Mouse (Mus musculus) forebrain, postnatal 0 days (tissue): ENCODE measurements at regions not wholly inside any gene's neighbourhood (a gene's known extent, or its start where the extent isn't known, plus 50 kb on each side); places are given as distances from the start of the nearest gene placed in this dataset.

Source experiments
- ATAC-seq: fragments of 200-750 bp; cut with Nextera tagmentation; 2 replicates; pipeline ENCODE4 v1.8.0; 2017; ENCODE audit warnings: mild to moderate bottlenecking, moderate library complexity
- DNase-seq: peaks from one replicate; pipeline ENCODE4 v3.0.0-alpha.2; 2015
- H3K27ac ChIP-seq: fragments of 300-500 bp; sonication (generic); 2 replicates; pipeline ENCODE4 v1.5.1; 2014; ENCODE audit warnings: low read depth, mild to moderate bottlenecking, antibody characterized with exemption, low read length, moderate library complexity, mixed read lengths
- H3K27me3 ChIP-seq: fragments of 300-500 bp; sonication (generic); 2 replicates; pipeline ENCODE4 v1.6.1; 2014; ENCODE audit warnings: mild to moderate bottlenecking, low read length, mixed read lengths; ENCODE audit not compliant: insufficient read depth
- H3K36me3 ChIP-seq: fragments of 300-500 bp; sonication (generic); 2 replicates; pipeline ENCODE4 v1.6.1; 2014; ENCODE audit warnings: mild to moderate bottlenecking, moderate library complexity; ENCODE audit not compliant: insufficient read depth
- H3K4me1 ChIP-seq: fragments of 300-500 bp; sonication (generic); 2 replicates; pipeline ENCODE4 v1.6.1; 2014; ENCODE audit warnings: antibody characterized with exemption; ENCODE audit not compliant: insufficient read depth
- H3K4me2 ChIP-seq: fragments of 300-500 bp; sonication (generic); 2 replicates; pipeline ENCODE4 v1.6.1; 2014; ENCODE audit warnings: low read depth, mild to moderate bottlenecking, moderate library complexity
- H3K4me3 ChIP-seq: fragments of 300-500 bp; sonication (generic); 2 replicates; pipeline ENCODE4 v1.5.1; 2014; ENCODE audit warnings: low read depth, low read length, mixed read lengths
- H3K9ac ChIP-seq: fragments of 300-500 bp; sonication (generic); 2 replicates; pipeline ENCODE4 v1.6.1; 2014; ENCODE audit warnings: mild to moderate bottlenecking
- H3K9me3 ChIP-seq: fragments of 300-500 bp; sonication (generic); 2 replicates; pipeline ENCODE4 v1.6.1; 2016; ENCODE audit warnings: low read length
- CTCF ChIP-seq: sonication (generic); IDR thresholded peaks from 2 replicates; pipeline ENCODE4 v1.5.1; 2016; ENCODE audit warnings: antibody characterized with exemption, control low read depth, low read depth
- WGBS: fragments of 180-500 bp; shearing (Covaris S2); extraction: QIAGEN DNeasy Blood & Tissue Kit; methylation state at CpG from one replicate; pipeline ENCODE4 v1.1.7; 2014; 5-methylcytosine and 5-hydroxymethylcytosine counted together

GRCm38 (mm10) chr5:111640976-111641375 lies 92.7 kb upstream of the Gm26897 start:
- no peak overlapping the region for H3K9ac ChIP-seq

GRCm38 (mm10) chr5:111641685-111642084 lies 92.0 kb upstream of the Gm26897 start:
- ATAC-seq = no peak
- Histone ChIP-seq H3K9ac (no peak overlapping the region), H3K27ac (no peak overlapping the region), H3K4me3 (no peak overlapping the region), H3K4me2 (no peak overlapping the region), H3K27me3 (no peaks in the 10 kb centered on the region), H3K9me3 (no peaks in the 10 kb centered on the region), H3K4me1 (peaks cover 6% of the 10 kb centered on the region; the same call in 1 of the 2 replicates), H3K36me3 (no peaks in the 10 kb centered on the region)
- TF ChIP-seq CTCF = peak; percentile 20; the same call in 1 of the 2 replicates
- no peak for DNase-seq
- WGBS = 83% methylated on average over 4 of the region's 4 CpGs

More at GRCm38 (mm10) chr5:111640976-111641375, 92.7 kb upstream of the Gm26897 start:
- Histone ChIP-seq H3K4me3 (no peak overlapping the region), H3K9me3 (no peaks in the 10 kb centered on the region), H3K27ac (no peak overlapping the region), H3K4me2 (no peak overlapping the region), H3K27me3 (no peaks in the 10 kb centered on the region), H3K36me3 (no peaks in the 10 kb centered on the region), H3K4me1 (peaks cover 7% of the 10 kb centered on the region; the same call in 1 of the 2 replicates)
- DNase-seq = no peak
- no peak for ATAC-seq
- whole genome bisulfite sequencing = 54% methylated on average over 7 of the region's 7 CpGs
- no peak for TF ChIP-seq CTCF

- Histone ChIP-seq H3K4me2 (no peak overlapping the region), H3K4me3 (no peak overlapping the region), H3K9me3 (no peaks in the 10 kb centered on the region), H3K27ac (no peak overlapping the region), H3K27me3 (no peaks in the 10 kb centered on the region), H3K4me1 (peaks cover 12% of the 10 kb centered on the region), H3K36me3 (no peaks in the 10 kb centered on the region), H3K9ac (no peak overlapping the region)
- no peak for TF ChIP-seq CTCF
- WGBS = 94% methylated on average over 2 of the region's 2 CpGs
- DNase-seq (no peak), ATAC-seq (no peak; the same call in 1 of the 2 replicates)
Observed at GRCm38 (mm10) chr5:111644142-111644541, 89.6 kb upstream of the Gm26897 start.

- ATAC-seq = no peak
- Histone ChIP-seq H3K36me3 (no peaks in the 10 kb centered on the region), H3K27ac (no peak overlapping the region), H3K27me3 (no peaks in the 10 kb centered on the region), H3K9ac (no peak overlapping the region), H3K9me3 (no peaks in the 10 kb centered on the region), H3K4me1 (peaks cover 17% of the 10 kb centered on the region), H3K4me3 (no peak overlapping the region), H3K4me2 (no peak overlapping the region)
- TF ChIP-seq CTCF = no peak
- DNase-seq = no peak
- WGBS = 53% methylated on average over 4 of the region's 4 CpGs
Observed at GRCm38 (mm10) chr5:111644788-111645187, 88.9 kb upstream of the Gm26897 start.

DNA sequence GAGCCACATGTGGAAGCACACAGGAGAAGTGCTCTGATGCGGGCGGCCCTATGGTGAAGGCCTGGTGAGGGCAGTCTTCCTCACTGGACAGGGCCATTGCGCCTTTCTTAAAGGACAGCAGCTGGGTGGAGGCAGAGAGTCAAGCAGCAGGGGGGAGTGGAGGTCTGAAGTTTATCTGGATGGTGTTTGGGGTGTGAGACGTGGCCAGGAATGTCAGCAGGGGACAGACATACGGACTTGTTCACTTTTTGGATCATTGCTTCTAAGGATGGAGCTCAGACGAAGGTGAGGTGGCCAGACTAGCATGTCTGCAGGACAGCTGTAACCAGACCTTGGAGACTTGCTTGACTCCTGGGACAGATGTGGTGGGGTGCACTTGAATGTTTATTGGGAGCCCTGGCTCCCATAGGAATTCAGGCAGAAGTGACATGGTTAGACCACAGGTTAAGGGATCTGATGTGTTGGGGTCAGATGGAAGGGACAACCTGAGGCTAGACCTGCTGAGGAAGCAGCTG lies 86.0 kb upstream of the Gm26897 start:
- Histone ChIP-seq H3K9me3 (no peaks in the 10 kb centered on the region), H3K4me1 (peaks cover 17% of the 10 kb centered on the region), H3K9ac (no peak overlapping the region), H3K4me2 (no peak overlapping the region), H3K27ac (no peak overlapping the region), H3K36me3 (no peaks in the 10 kb centered on the region), H3K4me3 (no peak overlapping the region), H3K27me3 (no peaks in the 10 kb centered on the region)
- ATAC-seq (no peak), DNase-seq (no peak)
- 91% methylated on average over 6 of the region's 6 CpGs for WGBS
- TF ChIP-seq CTCF = no peak

DNA sequence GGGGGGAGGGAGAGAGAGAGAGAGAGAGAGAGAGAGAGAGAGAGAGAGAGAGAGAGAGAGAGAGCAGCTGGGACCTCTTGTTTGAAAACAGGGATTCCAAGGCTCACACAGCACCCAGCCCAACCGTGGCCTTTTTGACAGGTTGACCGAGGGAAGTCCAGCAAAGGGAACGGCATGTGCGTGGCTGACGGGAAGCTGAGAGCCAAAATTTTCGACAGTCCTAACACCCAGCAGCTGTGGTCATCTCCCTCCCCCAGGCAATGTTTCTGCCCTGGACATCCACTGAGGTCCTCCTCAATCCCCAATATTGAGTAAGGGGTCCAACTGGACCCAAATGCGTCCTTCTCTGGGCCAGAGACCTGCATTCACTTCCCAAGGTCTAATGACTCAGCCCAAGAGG lies 85.2 kb upstream of the Gm26897 start:
- H3K4me3 ChIP-seq = no peak overlapping the region
- H3K27ac ChIP-seq = peak overlapping the region; percentile 60
- peak; percentile 46 for DNase-seq
- H3K9me3 ChIP-seq = no peaks in the 10 kb centered on the region
- H3K4me1 ChIP-seq = peaks cover 17% of the 10 kb centered on the region
- whole genome bisulfite sequencing = 45% methylated on average over 7 of the region's 7 CpGs
- H3K9ac ChIP-seq = no peak overlapping the region
- no peaks in the 10 kb centered on the region for H3K27me3 ChIP-seq
- no peak overlapping the region for H3K4me2 ChIP-seq
- no peaks in the 10 kb centered on the region for H3K36me3 ChIP-seq
- ATAC-seq = no peak
- no peak for TF ChIP-seq CTCF

DNA sequence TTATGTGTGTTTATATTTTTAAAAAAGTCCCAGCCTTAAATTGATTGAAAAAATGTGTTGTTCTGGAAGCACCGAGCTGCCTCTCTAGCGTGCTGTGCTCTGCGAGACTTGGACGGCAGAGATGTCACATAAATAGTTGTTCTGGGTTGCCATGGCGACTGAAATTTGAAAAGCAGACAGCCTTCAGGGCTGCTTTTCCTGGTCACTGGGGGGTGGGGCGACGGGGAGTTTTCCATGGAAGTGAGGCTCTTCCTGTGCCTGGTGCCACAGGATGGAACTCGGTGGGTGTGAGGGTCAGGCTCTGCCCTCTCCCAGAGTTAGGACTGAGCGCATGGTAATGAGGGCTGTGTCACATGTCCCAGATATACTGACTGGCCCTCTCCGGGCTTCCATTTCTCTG lies 84.7 kb upstream of the Gm26897 start:
- 8% methylated on average over 10 of the region's 10 CpGs for WGBS
- ATAC-seq = peak; percentile 88
- no peaks in the 10 kb centered on the region for H3K9me3 ChIP-seq

More for the DNA sequence above, 84.7 kb upstream of the Gm26897 start:
- H3K4me2 ChIP-seq = peak overlapping the region; percentile 26; the same call in 1 of the 2 replicates
- peaks cover 17% of the 10 kb centered on the region for H3K4me1 ChIP-seq
- H3K9ac ChIP-seq = no peak overlapping the region
- H3K36me3 ChIP-seq = no peaks in the 10 kb centered on the region
- DNase-seq = peak; percentile 90
- H3K4me3 ChIP-seq = no peak overlapping the region
- H3K27ac ChIP-seq = peak overlapping the region; percentile 67
- H3K27me3 ChIP-seq = no peaks in the 10 kb centered on the region
- no peak for TF ChIP-seq CTCF
